Mouse (Mus musculus) heart, postnatal 0 days (tissue): ENCODE data around the gene Cpa1. TPM values are rescaled to one million over a fixed set of nuclear protein-coding genes. Genes with fewer than 3 reads are reported as not detected.

ENCODE experiments used
- ATAC-seq: fragments of 200-750 bp; cut with Nextera tagmentation; 2 replicates; pipeline ENCODE4 v1.8.0; 2017; ENCODE audit warnings: low read depth, moderate number of reproducible peaks, moderate library complexity; ENCODE audit not compliant: insufficient read depth
- DNase-seq: peaks from one replicate; pipeline ENCODE4 v3.0.0-alpha.2; 2016; ENCODE audit warnings: low spot score
- H3K27ac ChIP-seq: fragments of 300-500 bp; sonication (generic); 2 replicates; pipeline ENCODE4 v1.5.1; 2014; ENCODE audit warnings: low read depth, mild to moderate bottlenecking
- H3K27me3 ChIP-seq: fragments of 300-500 bp; sonication (generic); 2 replicates; pipeline ENCODE4 v1.6.1; 2014; ENCODE audit warnings: low read length, mixed read lengths; ENCODE audit not compliant: control insufficient read depth, insufficient read depth
- H3K36me3 ChIP-seq: fragments of 300-500 bp; sonication (generic); replicated peaks from 2 replicates; pipeline ENCODE4 v1.6.1; 2014; ENCODE audit warnings: low read length, mixed read lengths; ENCODE audit not compliant: control insufficient read depth, insufficient read depth
- H3K4me1 ChIP-seq: fragments of 300-500 bp; sonication (generic); 2 replicates; pipeline ENCODE4 v1.6.1; 2014; ENCODE audit warnings: antibody characterized with exemption; ENCODE audit not compliant: control insufficient read depth, insufficient read depth
- H3K4me2 ChIP-seq: fragments of 300-500 bp; sonication (generic); 2 replicates; pipeline ENCODE4 v1.6.1; 2014; ENCODE audit warnings: low read depth, mild to moderate bottlenecking, low read length, moderate library complexity
- H3K4me3 ChIP-seq: fragments of 300-500 bp; sonication (generic); 2 replicates; pipeline ENCODE4 v1.5.1; 2014; ENCODE audit warnings: low read depth, low read length
- H3K9ac ChIP-seq: fragments of 300-500 bp; sonication (generic); replicated peaks from 2 replicates; pipeline ENCODE4 v1.6.1; 2014; ENCODE audit warnings: low read depth, low read length, mixed read lengths
- H3K9me3 ChIP-seq: fragments of 300-500 bp; sonication (generic); replicated peaks from 2 replicates; pipeline ENCODE4 v1.6.1; 2016; ENCODE audit warnings: low read length; ENCODE audit not compliant: control insufficient read depth
- CTCF ChIP-seq: IDR thresholded peaks from 2 replicates; pipeline ENCODE4 v1.5.1; 2016; ENCODE audit warnings: antibody characterized with exemption, control low read depth, low read depth
- EP300 ChIP-seq: IDR thresholded peaks from 2 replicates; pipeline ENCODE4 v1.6.1; 2016; ENCODE audit warnings: antibody characterized with exemption, low read depth
- WGBS: fragments of 180-500 bp; shearing (Covaris S2); extraction: QIAGEN DNeasy Blood & Tissue Kit; methylation state at CpG from one replicate; pipeline ENCODE4 v1.1.7; 2014; 5-methylcytosine and 5-hydroxymethylcytosine counted together
- polyA plus RNA-seq: library from polyadenylated mRNA; unstranded; fragments of >200 nt; fragmentation: Nextera tagmentation; extraction: Ambion mirVana; gene quantifications from 2 replicates; pipeline ENCODE4 v1.2.1, GENCODE M21; 2015
- total RNA-seq: library from RNA; depleted of rRNA; stranded (reverse); fragments of >200 nt; gene quantifications from 2 replicates; pipeline ENCODE4 v1.2.3, GENCODE M21; 2014; ENCODE audit warnings: low replicate concordance

Gene Cpa1
- total and polyA plus RNA-seq, 2 experiments from 2014 or later, result 4.4 to 11.5 TPM

DNA sequence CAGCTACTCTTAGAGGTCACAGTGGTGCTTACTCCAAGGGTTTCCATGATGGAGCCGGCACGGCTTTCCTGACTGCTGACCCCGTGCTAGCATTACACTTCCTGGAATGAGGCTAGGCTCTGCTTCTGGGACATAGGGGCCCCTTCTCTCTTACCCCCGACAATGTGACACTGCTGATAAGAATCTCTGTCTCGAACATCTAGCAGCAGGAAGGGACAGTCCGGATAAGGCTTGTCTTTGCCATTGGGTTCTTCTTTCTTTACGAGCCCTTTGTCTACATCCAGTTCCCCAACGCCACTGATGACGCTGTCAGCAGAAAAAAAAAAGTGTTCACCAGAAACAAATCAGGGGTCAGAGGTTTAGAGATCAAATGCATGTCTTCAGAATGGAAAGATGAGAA is 19.6 kb downstream of the Cpa1 start:
- Histone ChIP-seq H3K27ac (no peak overlapping the region), H3K27me3 (no peaks in the 10 kb centered on the region), H3K4me3 (no peak overlapping the region), H3K4me2 (no peak overlapping the region), H3K9me3 (no peaks in the 10 kb centered on the region), H3K9ac (no peak overlapping the region), H3K4me1 (no peaks in the 10 kb centered on the region), H3K36me3 (peaks cover 7% of the 10 kb centered on the region; the same call in 1 of the 2 replicates)
- TF ChIP-seq EP300 (no peak), CTCF (no peak)
- ATAC-seq (no peak), DNase-seq (no peak)
- WGBS, result 57% methylated on average over 9 of the region's 9 CpGs

DNA sequence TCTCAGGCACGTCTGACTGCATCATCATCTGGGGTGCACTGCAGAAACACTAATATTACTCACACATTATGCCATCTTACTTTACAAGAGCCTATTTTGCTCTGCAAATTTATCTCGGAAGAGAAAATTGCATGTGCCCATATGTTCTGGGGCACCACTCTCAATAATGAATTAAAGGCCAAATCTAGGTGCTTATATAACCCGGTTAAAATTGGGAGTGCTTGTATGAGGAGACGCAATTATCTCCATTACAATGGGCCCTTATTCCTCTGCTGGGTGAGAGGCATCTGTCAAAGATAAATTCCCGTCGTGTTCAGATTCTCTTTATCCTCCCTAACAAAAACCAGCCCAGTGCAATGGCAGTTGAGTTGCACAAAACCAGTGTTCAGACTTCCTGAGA is 25.8 kb downstream of the Cpa1 start:
- no peak overlapping the region for H3K9ac ChIP-seq
- H3K4me3 ChIP-seq, result no peak overlapping the region
- ATAC-seq (no peak), DNase-seq (no peak)
- TF ChIP-seq EP300 (no peak), CTCF (no peak)
- peak overlapping the region; percentile 35; the same call in 1 of the 2 replicates for H3K27ac ChIP-seq
- H3K9me3 ChIP-seq, result no peaks in the 10 kb centered on the region
- H3K4me1 ChIP-seq, result no peaks in the 10 kb centered on the region; the same call in 1 of the 2 replicates
- H3K4me2 ChIP-seq, result no peak overlapping the region
- no peaks in the 10 kb centered on the region for H3K27me3 ChIP-seq
- H3K36me3 ChIP-seq, result no peaks in the 10 kb centered on the region
- WGBS, result 35% methylated on average over 6 of the region's 6 CpGs

DNA sequence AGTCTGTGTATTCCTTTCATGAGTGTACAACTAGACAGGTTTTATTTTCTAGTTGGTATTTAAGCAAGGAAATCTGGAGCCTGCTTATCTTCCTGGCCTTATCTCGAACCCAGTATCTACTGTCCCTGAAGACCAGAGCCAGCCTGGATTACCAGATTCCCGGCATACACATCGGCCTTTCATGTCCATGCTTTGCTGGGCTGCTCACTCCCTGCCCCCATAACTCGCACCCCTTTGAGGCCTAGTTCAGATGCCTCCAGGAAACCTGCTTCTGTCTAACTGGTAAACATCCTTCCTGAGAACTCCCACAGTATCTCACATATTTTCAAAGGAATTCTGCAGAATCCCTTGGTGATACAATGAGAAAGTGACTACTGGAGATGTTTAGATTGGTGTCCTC is 26.3 kb downstream of the Cpa1 start:
- peak overlapping the region; percentile 35; the same call in 1 of the 2 replicates for H3K27ac ChIP-seq
- ATAC-seq, result no peak
- 15% methylated on average over 4 of the region's 4 CpGs for WGBS

DNA sequence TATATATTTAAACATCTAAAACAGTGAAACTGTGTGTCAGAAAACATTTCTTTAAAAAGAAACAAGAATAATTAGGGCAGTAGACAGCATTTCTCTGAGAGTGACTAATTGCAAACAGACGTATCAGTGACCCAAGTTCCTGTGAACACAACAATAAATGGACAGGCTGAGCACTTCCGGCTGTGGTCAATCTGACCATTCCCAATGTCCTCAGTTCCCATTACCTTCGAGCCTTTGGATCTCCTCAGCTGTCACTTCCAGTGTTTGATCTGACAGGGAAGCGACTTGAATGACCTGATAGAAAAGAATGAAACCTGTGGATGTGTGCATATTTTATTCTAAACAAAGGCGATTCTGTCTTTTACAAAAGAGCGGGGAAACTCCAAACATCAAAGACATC is 27.0 kb downstream of the Cpa1 start:
- 0 out of 2 replicates have a peak overlapping the region, but pooled peaks have one; percentile 3 for H3K27ac ChIP-seq
- no peak overlapping the region for H3K4me3 ChIP-seq
- no peak for TF ChIP-seq CTCF
- no peak for TF ChIP-seq EP300
- no peak for DNase-seq
- no peaks in the 10 kb centered on the region; the same call in 1 of the 2 replicates for H3K4me1 ChIP-seq
- no peak for ATAC-seq
- no peak overlapping the region for H3K4me2 ChIP-seq
- WGBS, result 78% methylated on average over 6 of the region's 6 CpGs
- no peaks in the 10 kb centered on the region for H3K9me3 ChIP-seq
- no peak overlapping the region for H3K9ac ChIP-seq
- H3K36me3 ChIP-seq, result no peaks in the 10 kb centered on the region
- no peaks in the 10 kb centered on the region for H3K27me3 ChIP-seq

More for the DNA sequence above, 26.3 kb downstream of the Cpa1 start:
- H3K9me3 ChIP-seq, result no peaks in the 10 kb centered on the region
- no peak overlapping the region for H3K9ac ChIP-seq
- no peaks in the 10 kb centered on the region for H3K36me3 ChIP-seq
- no peak overlapping the region for H3K4me3 ChIP-seq
- H3K4me2 ChIP-seq, result no peak overlapping the region
- H3K4me1 ChIP-seq, result no peaks in the 10 kb centered on the region; the same call in 1 of the 2 replicates
- no peaks in the 10 kb centered on the region for H3K27me3 ChIP-seq
- no peak for DNase-seq
- TF ChIP-seq EP300 (no peak), CTCF (no peak)

DNA sequence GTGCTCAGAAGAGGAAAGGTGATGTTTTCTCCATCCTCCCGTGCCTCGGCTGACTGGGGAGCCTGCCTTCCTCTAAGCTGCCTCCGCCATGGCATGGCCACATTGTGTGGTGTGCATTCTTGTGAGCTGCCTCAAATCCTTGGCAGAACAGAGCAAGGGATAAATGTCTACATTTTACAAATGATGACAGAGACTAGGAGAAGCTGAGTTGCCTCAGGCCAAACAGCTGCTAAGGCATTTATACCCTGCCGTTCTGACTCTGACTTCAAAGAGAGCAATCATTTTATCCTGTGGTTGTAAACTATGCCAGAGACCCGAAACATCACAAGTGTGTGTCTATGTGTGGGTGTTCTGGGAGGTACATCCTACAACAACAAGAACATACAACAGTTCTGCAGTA is 28.6 kb downstream of the Cpa1 start:
- no peaks in the 10 kb centered on the region for H3K9me3 ChIP-seq
- TF ChIP-seq EP300 (no peak), CTCF (no peak)
- no peak overlapping the region for H3K9ac ChIP-seq
- no peak for DNase-seq
- no peak overlapping the region for H3K4me2 ChIP-seq
- no peak overlapping the region for H3K27ac ChIP-seq
- 71% methylated on average over 5 of the region's 5 CpGs for WGBS
- H3K4me1 ChIP-seq, result no peaks in the 10 kb centered on the region; the same call in 1 of the 2 replicates
- no peaks in the 10 kb centered on the region for H3K27me3 ChIP-seq
- H3K36me3 ChIP-seq, result no peaks in the 10 kb centered on the region
- no peak overlapping the region for H3K4me3 ChIP-seq
- no peak for ATAC-seq

DNA sequence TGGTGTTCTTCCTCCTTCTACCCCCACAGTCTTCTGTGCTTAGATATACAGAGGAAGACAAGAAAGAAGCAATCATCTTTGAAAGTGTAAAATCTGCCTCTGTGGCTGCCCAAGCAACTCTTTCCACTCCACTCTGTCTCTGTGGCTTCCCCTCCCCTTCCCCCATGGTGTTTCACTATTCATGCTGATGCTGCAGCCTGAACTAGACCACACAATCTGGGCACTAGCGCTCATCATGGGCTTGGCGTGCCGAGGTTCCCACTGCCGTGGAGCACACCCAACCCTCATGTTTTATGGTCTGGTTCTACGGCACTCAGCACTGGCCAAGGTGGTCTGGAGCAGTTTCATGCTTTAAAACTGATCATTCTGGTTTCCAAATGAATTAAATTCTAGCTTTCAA is 32.7 kb downstream of the Cpa1 start:
- 83% methylated on average over 5 of the region's 5 CpGs for WGBS
- Histone ChIP-seq H3K9ac (no peak overlapping the region), H3K4me2 (no peak overlapping the region), H3K36me3 (no peaks in the 10 kb centered on the region), H3K9me3 (no peaks in the 10 kb centered on the region), H3K27me3 (no peaks in the 10 kb centered on the region), H3K27ac (no peak overlapping the region), H3K4me1 (peaks cover 23% of the 10 kb centered on the region), H3K4me3 (no peak overlapping the region)
- TF ChIP-seq EP300 (no peak), CTCF (no peak)
- DNase-seq, result no peak
- ATAC-seq, result no peak
